Mouse (Mus musculus): Measurements from ENCODE around the gene Lsm14a. TPM values are rescaled to one million over a fixed set of nuclear protein-coding genes. Genes with fewer than 3 reads are reported as not detected.

Gene Lsm14a
- 174 TPM for polyA plus RNA-seq (2017; shearing (Covaris generic))

DNA sequence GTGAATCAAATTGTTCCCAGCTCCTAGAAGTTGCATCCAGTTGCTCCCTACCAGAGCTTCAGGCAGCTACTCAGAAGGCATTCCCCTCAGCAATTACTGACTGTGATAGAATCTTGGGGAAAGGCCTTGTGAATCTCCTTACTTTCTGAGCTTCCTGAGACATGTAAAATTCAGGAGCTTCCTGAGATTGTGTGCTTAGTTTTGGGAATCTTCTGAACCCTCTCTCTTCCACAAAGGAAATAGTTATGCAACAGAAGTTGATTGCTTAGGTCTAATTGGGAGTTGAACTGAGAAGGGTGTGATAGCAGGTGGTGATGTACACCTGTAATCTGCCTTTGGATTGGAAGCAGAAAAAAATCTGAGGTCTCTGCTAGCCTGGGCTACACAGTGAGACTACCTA is at the start of gene Lsm14a:
Gene Lsm14a, minus strand, starts transcription at position 101 of the 400 bp plus-strand sequence.

DNA sequence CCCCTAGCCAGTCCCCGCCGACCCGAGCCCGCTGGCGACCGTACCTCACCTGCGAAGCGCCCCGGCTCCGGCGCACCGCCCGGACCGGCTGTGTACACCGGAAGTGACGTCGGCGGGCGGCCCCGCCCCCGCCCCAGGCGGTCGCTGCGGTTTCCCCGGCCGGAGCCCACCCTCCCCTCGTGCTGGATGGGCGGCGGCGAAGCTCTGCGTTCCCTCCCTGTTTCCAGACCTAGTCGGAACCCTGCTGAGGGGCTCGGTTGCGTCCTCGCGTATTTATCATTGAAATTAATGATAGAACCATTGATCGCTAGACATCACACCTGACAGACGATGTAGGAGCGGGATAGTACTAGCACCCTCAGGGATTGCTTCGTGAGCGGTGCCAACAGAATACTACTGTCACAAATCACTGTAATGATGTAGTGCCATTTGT is 79.7 kb downstream of the Lsm14a start, which contains the start of gene 4931406P16Rik:
Gene 4931406P16Rik, minus strand, starts transcription at position 109 of the 433 bp plus-strand sequence.

Other genes starting within 250 kb of the Lsm14a start
- gene Uba2, start 223.7 kb downstream of the Lsm14a start, polyA plus RNA-seq (2017; shearing (Covaris generic)), result 145 TPM
- 51.7 TPM for gene Pdcd2l, start 196.7 kb downstream of the Lsm14a start, polyA plus RNA-seq (2017; shearing (Covaris generic))
- gene Gpi1, start 163.0 kb downstream of the Lsm14a start, polyA plus RNA-seq (2017; shearing (Covaris generic)), result 266 TPM
- 0.95 TPM for gene Gm6096, start 142.3 kb downstream of the Lsm14a start, polyA plus RNA-seq (2017; shearing (Covaris generic))
- 27.3 TPM for gene 4931406P16Rik, start 79.8 kb downstream of the Lsm14a start, polyA plus RNA-seq (2017; shearing (Covaris generic))